Mouse (Mus musculus) kidney, postnatal 0 days (tissue): Measurements from ENCODE around the gene Vmn1r208. TPM values are rescaled to one million over a fixed set of nuclear protein-coding genes. Genes with fewer than 3 reads are reported as not detected.

ENCODE experiments used
- polyA plus RNA-seq: library from polyadenylated mRNA; unstranded; fragments of >200 nt; fragmentation: Nextera tagmentation; extraction: Ambion mirVana; gene quantifications from 2 replicates; pipeline ENCODE4 v1.2.1, GENCODE M21; 2015

Vmn1r208 gene
- polyA plus RNA-seq, 1 experiment from 2014 or later: not detected

Other genes with a start within 250 kb of the Vmn1r208 start
- gene Vmn1r204, start 224.2 kb downstream of the Vmn1r208 start, polyA plus RNA-seq: not detected in 2 replicates
- gene Vmn1r205, start 184.4 kb downstream of the Vmn1r208 start, polyA plus RNA-seq: not detected in 2 replicates
- gene Vmn1r206, start 153.1 kb downstream of the Vmn1r208 start, polyA plus RNA-seq: not detected in 2 replicates
- gene Vmn1r207-ps, start 47.8 kb downstream of the Vmn1r208 start, polyA plus RNA-seq: not detected in 2 replicates
- gene Vmn1r209, start 32.3 kb upstream of the Vmn1r208 start, polyA plus RNA-seq: not detected in 2 replicates
- not detected in 2 replicates for gene Vmn1r210, start 53.9 kb upstream of the Vmn1r208 start, polyA plus RNA-seq
- not detected in 2 replicates for gene Vmn1r211, start 80.2 kb upstream of the Vmn1r208 start, polyA plus RNA-seq
- not detected in 2 replicates for gene Vmn1r212, start 106.8 kb upstream of the Vmn1r208 start, polyA plus RNA-seq
- not detected in 2 replicates for gene Vmn1r213, start 230.3 kb upstream of the Vmn1r208 start, polyA plus RNA-seq